Mouse (Mus musculus): ENCODE measurements around the gene Hes2.

Hes2 gene

GRCm38 (mm10) chr4:152186205-152187082 is 27.8 kb downstream of the Hes2 start:
- DNase-seq (ENCODE audit: low spot score): no peak

- DNase-seq (ENCODE audit: low spot score): no peak
Observed at GRCm38 (mm10) chr4:152187142-152187541, 28.5 kb downstream of the Hes2 start.

GRCm38 (mm10) chr4:152188651-152189050 is 30.0 kb downstream of the Hes2 start:
- DNase-seq (ENCODE audit: low spot score): no peak

GRCm38 (mm10) chr4:152189071-152189470 is 30.4 kb downstream of the Hes2 start:
- DNase-seq (ENCODE audit: low spot score): no peak

- no peak for DNase-seq (ENCODE audit: low spot score)
Observed at GRCm38 (mm10) chr4:152189691-152190090, 31.0 kb downstream of the Hes2 start.

GRCm38 (mm10) chr4:152190096-152190653 is 31.5 kb downstream of the Hes2 start:
- no peak for DNase-seq (ENCODE audit: low spot score)

- no peak for DNase-seq (ENCODE audit: low spot score)
Observed at GRCm38 (mm10) chr4:152190701-152191100, 32.0 kb downstream of the Hes2 start.

GRCm38 (mm10) chr4:152192569-152192968 is 33.9 kb downstream of the Hes2 start:
- DNase-seq (ENCODE audit: low spot score): no peak

GRCm38 (mm10) chr4:152194476-152195175 is 36.0 kb downstream of the Hes2 start:
- no peak for DNase-seq (ENCODE audit: low spot score)

GRCm38 (mm10) chr4:152196276-152196675 is 37.6 kb downstream of the Hes2 start:
- DNase-seq (ENCODE audit: low spot score): no peak

GRCm38 (mm10) chr4:152197545-152197944 is 38.9 kb downstream of the Hes2 start:
- no peak for DNase-seq (ENCODE audit: low spot score)

- no peak for DNase-seq (ENCODE audit: low spot score)
Observed at GRCm38 (mm10) chr4:152199617-152200016, 41.0 kb downstream of the Hes2 start.

GRCm38 (mm10) chr4:152201492-152201891 is 42.8 kb downstream of the Hes2 start:
- no peak for DNase-seq (ENCODE audit: low spot score)

GRCm38 (mm10) chr4:152202418-152202817 is 43.8 kb downstream of the Hes2 start:
- DNase-seq (ENCODE audit: low spot score): no peak

- no peak for DNase-seq (ENCODE audit: low spot score)
Observed at GRCm38 (mm10) chr4:152202905-152203304, 44.2 kb downstream of the Hes2 start.

GRCm38 (mm10) chr4:152204663-152205062 is 46.0 kb downstream of the Hes2 start:
- DNase-seq (ENCODE audit: low spot score): no peak

- no peak for DNase-seq (ENCODE audit: low spot score)
Observed at GRCm38 (mm10) chr4:152206199-152206598, 47.5 kb downstream of the Hes2 start.

- no peak for DNase-seq (ENCODE audit: low spot score)
Observed at GRCm38 (mm10) chr4:152209623-152210022, 51.0 kb downstream of the Hes2 start.
